ENCODE assay signal across 27 mouse cellular contexts in genomic region chr5:134692704-134693103, GRCm38 (mm10). TPM values are rescaled to one million over a fixed set of nuclear protein-coding genes. Genes with fewer than 3 reads are reported as not detected.
"Had no signal": no experiment of that assay in that cellular context is flagged by ENCODE, and none has a peak within 500 bp of the region (broad histone marks: within the 10 kb centered on the region; RNA-seq: fewer than 3 reads in every experiment).

No protein-coding gene starts in this region.

- H3K27me3 ChIP-seq: embryonic facial prominence, embryonic 12.5 days; embryonic facial prominence, embryonic 13.5 days; embryonic facial prominence, embryonic 15.5 days; forebrain, embryonic 12.5 days; forebrain, embryonic 13.5 days; forebrain, embryonic 15.5 days had no signal

- H3K4me2 ChIP-seq: embryonic facial prominence, embryonic 12.5 days; embryonic facial prominence, embryonic 13.5 days; embryonic facial prominence, embryonic 15.5 days; forebrain, embryonic 12.5 days; forebrain, embryonic 13.5 days; forebrain, embryonic 15.5 days had no signal

- H3K36me3 ChIP-seq: embryonic facial prominence, embryonic 10.5 days; embryonic facial prominence, embryonic 12.5 days; embryonic facial prominence, embryonic 13.5 days; embryonic facial prominence, embryonic 15.5 days; forebrain, embryonic 10.5 days; forebrain, embryonic 12.5 days; forebrain, embryonic 15.5 days had no signal

- H3K9ac ChIP-seq: embryonic facial prominence, embryonic 12.5 days; embryonic facial prominence, embryonic 13.5 days; embryonic facial prominence, embryonic 15.5 days; forebrain, embryonic 12.5 days; forebrain, embryonic 13.5 days; forebrain, embryonic 15.5 days; forebrain, postnatal 0 days had no signal

- H3K4me1 ChIP-seq: embryonic facial prominence, embryonic 13.5 days had no signal

- H3K27ac ChIP-seq: embryonic facial prominence, embryonic 10.5 days; embryonic facial prominence, embryonic 12.5 days; embryonic facial prominence, embryonic 13.5 days; embryonic facial prominence, embryonic 15.5 days; forebrain, embryonic 10.5 days; forebrain, embryonic 12.5 days; forebrain, embryonic 13.5 days; forebrain, embryonic 15.5 days; gastrocnemius, adult 2 months; heart, adult 2 months had no signal

- H3K4me3 ChIP-seq: embryonic facial prominence, embryonic 10.5 days; embryonic facial prominence, embryonic 12.5 days; embryonic facial prominence, embryonic 13.5 days; embryonic facial prominence, embryonic 15.5 days; erythroblast, embryonic 14.5 days; forebrain, embryonic 10.5 days; forebrain, embryonic 12.5 days; forebrain, embryonic 13.5 days; forebrain, embryonic 15.5 days; gastrocnemius, adult 2 months; heart, adult 2 months had no signal

- DNase-seq: cerebellum, adult 8-10 months; cerebellum, adult 9-10 months; cerebellum, adult 9-11 months; cerebellum, postnatal 10 days; cerebellum, postnatal 14 days; cerebellum, postnatal 25 days; cerebellum, postnatal 36 days; embryo, embryonic 11 days; forebrain, postnatal 0 days; gastrocnemius, adult 2 months; gastrocnemius, postnatal 10 days; gastrocnemius, postnatal 14 days; gastrocnemius, postnatal 25 days; gastrocnemius, postnatal 36 days; heart, adult 18-20 months; heart, adult 2 months had no signal

- H3K9me3 ChIP-seq: embryonic facial prominence, embryonic 10.5 days; embryonic facial prominence, embryonic 12.5 days; embryonic facial prominence, embryonic 13.5 days; embryonic facial prominence, embryonic 15.5 days; forebrain, embryonic 12.5 days; forebrain, embryonic 13.5 days; forebrain, embryonic 15.5 days had no signal

- ATAC-seq: forebrain, embryonic 13.5 days; forebrain, embryonic 14.5 days; forebrain, embryonic 15.5 days; forebrain, embryonic 16.5 days; forebrain, postnatal 0 days had no signal

RNA-seq across cellular contexts. Expression of gene Eln, which starts 54.4 kb away (rescaled TPM):
- polyA plus RNA-seq: erythroblast, embryonic 14.5 days had no signal
